Mouse (Mus musculus): ENCODE measurements around the gene Prcd.

DNA sequence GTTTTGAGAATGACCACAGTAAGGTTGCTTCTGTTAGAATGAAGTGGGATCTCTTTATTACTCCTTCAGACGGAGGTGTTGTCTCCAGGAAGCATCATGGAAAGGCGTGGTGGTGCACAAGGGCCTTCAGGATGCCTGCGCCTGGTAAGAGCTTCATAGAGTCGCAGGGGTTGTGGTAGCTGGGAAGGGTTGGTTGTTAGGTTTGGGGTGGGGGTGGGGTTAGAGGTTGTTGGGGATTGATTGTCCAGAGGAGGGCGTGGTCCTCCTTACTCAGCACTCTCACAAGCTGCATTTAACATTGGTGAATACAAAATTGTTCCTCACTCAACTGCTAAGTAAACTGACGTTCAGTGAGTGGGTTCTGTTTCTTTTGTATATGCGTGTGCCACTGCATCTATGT, 19.3 kb downstream of the Prcd start:
- 0 out of 2 replicates have a peak, but pooled peaks have one; percentile 7 for TF ChIP-seq CTCF (IDR thresholded peaks at IDR 0.05)
- TF ChIP-seq EP300 (IDR thresholded peaks at IDR 0.05), result no peak
